Comparison of ENCODE assay signal across 9 mouse cellular contexts in genomic region chr8:70833520-70833919, GRCm38 (mm10). TPM values are rescaled to one million over a fixed set of nuclear protein-coding genes. Genes with fewer than 3 reads are reported as not detected.
DNase-seq lines count a peak whose midpoint lies in the region; ATAC-seq and TF ChIP-seq lines count a peak whose summit lies in the region.
"Had no signal": no experiment of that assay in that cellular context is flagged by ENCODE, and none has a peak within 500 bp of the region (broad histone marks: within the 10 kb centered on the region; RNA-seq: fewer than 3 reads in every experiment).

No protein-coding gene starts in this region.

- peak; percentile 82 for DNase-seq in kidney, adult 2 months
- no peak for DNase-seq in kidney, adult 11 months
- peak; percentile 76 to 88 for DNase-seq in adrenal gland, postnatal 36 days
- peak; percentile 90 for DNase-seq in gastrocnemius, postnatal 14 days
- no peak for DNase-seq in layer of hippocampus, adult 2 months (ENCODE audit: low spot score in 2 of 2)
- no peak for DNase-seq in right cerebral cortex, adult 2 months (ENCODE audit: low spot score in 2 of 2)

- WGBS in kidney, adult 2 months, result 29% methylated on average over 15 of the region's 15 CpGs
- WGBS in small intestine, adult 2 months, result 54% methylated on average over 15 of the region's 15 CpGs

- no peak for TF ChIP-seq POLR2A in kidney, adult 2 months (IDR thresholded peaks at IDR 0.05; ENCODE audit: low read depth, low read length)
- TF ChIP-seq POLR2A in small intestine, adult 2 months (IDR thresholded peaks at IDR 0.05; ENCODE audit: low read depth, low read length), result no peak

- intact Hi-C loops in gastrocnemius, postnatal 14 days (cut with DNase I; ENCODE audit: low total_unique reads), result no loop called here

- H3K4me1 ChIP-seq in kidney, adult 2 months (ENCODE audit: control insufficient read depth, insufficient read depth, low read length), result peaks cover 8% of the 10 kb centered on the region
- peaks cover 8% of the 10 kb centered on the region for H3K4me1 ChIP-seq in small intestine, adult 2 months (ENCODE audit: control insufficient read depth, insufficient read depth, insufficient read length, low read length)

- ATAC-seq in inflammation-experienced regulatory T-cells, adult 6 months, result no peak

- H3K27ac ChIP-seq in kidney, adult 2 months (ENCODE audit: insufficient read depth, low read depth, low read length), result peak overlapping the region; percentile 58
- H3K27ac ChIP-seq in layer of hippocampus, adult 2 months, result peak overlapping the region; percentile 82
- peak overlapping the region; percentile 33; the same call in 1 of the 2 replicates for H3K27ac ChIP-seq in small intestine, adult 2 months (ENCODE audit: insufficient read depth, low read depth, low read length)

- no peaks in the 10 kb centered on the region for H3K27me3 ChIP-seq in kidney, adult 2 months (replicated peaks; ENCODE audit: control insufficient read depth, insufficient read depth, low read length)
- no peaks in the 10 kb centered on the region for H3K27me3 ChIP-seq in small intestine, adult 2 months (ENCODE audit: control insufficient read depth, insufficient read depth, low read length)

- no peak for TF ChIP-seq CTCF in kidney, adult 2 months (conservative IDR thresholded peaks at IDR 0.05; ENCODE audit: insufficient read depth, insufficient read length, low read depth, low read length)
- TF ChIP-seq CTCF in layer of hippocampus, adult 2 months (conservative IDR thresholded peaks at IDR 0.05), result no peak
- TF ChIP-seq CTCF in small intestine, adult 2 months (IDR thresholded peaks at IDR 0.05; ENCODE audit: extremely low read depth, insufficient read length, insufficient replicate concordance, low read depth, low read length), result no peak

- H3K36me3 ChIP-seq in kidney, adult 2 months (ENCODE audit: control insufficient read depth, insufficient read depth, low read length), result no peaks in the 10 kb centered on the region
- H3K36me3 ChIP-seq in small intestine, adult 2 months (ENCODE audit: control insufficient read depth, insufficient read depth, low read length), result peaks cover 9% of the 10 kb centered on the region; the same call in 1 of the 2 replicates

- H3K4me3 ChIP-seq in kidney, adult 2 months (ENCODE audit: insufficient read depth, low read depth, low read length), result no peak overlapping the region
- H3K4me3 ChIP-seq in layer of hippocampus, adult 2 months, result no peak overlapping the region
- no peak overlapping the region for H3K4me3 ChIP-seq in small intestine, adult 2 months (ENCODE audit: low read depth, low read length)

RNA-seq across cellular contexts. Expression of gene Arrdc2, which starts 6.0 kb away (rescaled TPM):
- polyA plus RNA-seq in kidney, adult 2 months (2012; rRNA removed), result 19.8 and 26.2 TPM in 2 replicates
- total RNA-seq in adrenal gland, postnatal 36 days (2021), result 10 to 100 TPM in 1 of 2 experiments, 1 to 10 TPM in 1; 6.9 to 10.5 TPM
- total RNA-seq in gastrocnemius, postnatal 14 days (2021), result 10 to 100 TPM in 1 of 2 experiments, 1 to 10 TPM in 1; 4.8 to 71.3 TPM
- 10 to 100 TPM; 13.8 to 20.9 TPM for total RNA-seq in layer of hippocampus, adult 2 months (2021)
- polyA plus RNA-seq in small intestine, adult 2 months (2012; rRNA removed), result 26.1 and 49.9 TPM in 2 replicates
- 1 to 10 TPM; 1.9 to 7.8 (median 3.7) TPM for polyA plus RNA-seq in inflammation-experienced regulatory T-cells, adult 6 months (2017; shearing (Covaris generic))

RNA-seq across cellular contexts. Expression of gene Il12rb1, which starts 25.3 kb away (rescaled TPM):
- polyA plus RNA-seq in kidney, adult 2 months (2012; rRNA removed), result 0.42 and 0.48 TPM in 2 replicates
- total RNA-seq in adrenal gland, postnatal 36 days (2021), result not detected
- total RNA-seq in gastrocnemius, postnatal 14 days (2021), result under 1 TPM in 1 of 2 experiments, not detected in 1; 0.09 TPM
- total RNA-seq in layer of hippocampus, adult 2 months (2021), result 1 to 10 TPM in 1 of 2 experiments, under 1 TPM in 1; 0.61 to 1.1 TPM
- polyA plus RNA-seq in small intestine, adult 2 months (2012; rRNA removed), result 2.5 and 5.4 TPM in 2 replicates
- 10 to 100 TPM; 13.8 to 38.5 (median 18.3) TPM for polyA plus RNA-seq in inflammation-experienced regulatory T-cells, adult 6 months (2017; shearing (Covaris generic))
- total RNA-seq: gastrocnemius, postnatal 4 days had no signal

RNA-seq across cellular contexts. Expression of gene Mast3, which starts 28.7 kb away (rescaled TPM):
- polyA plus RNA-seq in kidney, adult 2 months (2012; rRNA removed), result 25.3 and 27.4 TPM in 2 replicates
- total RNA-seq in adrenal gland, postnatal 36 days (2021), result 10 to 100 TPM; 16.8 to 19.0 TPM
- total RNA-seq in gastrocnemius, postnatal 14 days (2021), result 1 to 10 TPM; 5.2 to 7.0 TPM
- 100 to 1,000 TPM; 468 to 473 TPM for total RNA-seq in layer of hippocampus, adult 2 months (2021)
- polyA plus RNA-seq in small intestine, adult 2 months (2012; rRNA removed), result 63.9 and 71.9 TPM in 2 replicates
- polyA plus RNA-seq in inflammation-experienced regulatory T-cells, adult 6 months (2017; shearing (Covaris generic)), result 10 to 100 TPM; 14.8 to 20.5 (median 18.4) TPM

RNA-seq across cellular contexts. Expression of gene Kcnn1, which starts 29.5 kb away (rescaled TPM):
- polyA plus RNA-seq in kidney, adult 2 months (2012; rRNA removed), result 9.4 and 11.0 TPM in 2 replicates
- 1 to 10 TPM; 2.3 to 4.0 TPM for total RNA-seq in adrenal gland, postnatal 36 days (2021)
- 1 to 10 TPM; 5.4 to 6.6 TPM for total RNA-seq in gastrocnemius, postnatal 14 days (2021)
- 10 to 100 TPM; 17.4 to 18.3 TPM for total RNA-seq in layer of hippocampus, adult 2 months (2021)
- 0.90 and 2.9 TPM in 2 replicates for polyA plus RNA-seq in small intestine, adult 2 months (2012; rRNA removed)
- polyA plus RNA-seq in inflammation-experienced regulatory T-cells, adult 6 months (2017; shearing (Covaris generic)), result not detected

RNA-seq across cellular contexts. Expression of gene Ccdc124, which starts 40.2 kb away (rescaled TPM):
- polyA plus RNA-seq in kidney, adult 2 months (2012; rRNA removed), result 48.9 and 49.2 TPM in 2 replicates
- total RNA-seq in adrenal gland, postnatal 36 days (2021), result 10 to 100 TPM; 54.7 to 57.2 TPM
- total RNA-seq in gastrocnemius, postnatal 14 days (2021), result 10 to 100 TPM; 50.3 to 50.9 TPM
- 10 to 100 TPM; 82.2 to 88.9 TPM for total RNA-seq in layer of hippocampus, adult 2 months (2021)
- polyA plus RNA-seq in small intestine, adult 2 months (2012; rRNA removed), result 35.9 and 64.7 TPM in 2 replicates
- polyA plus RNA-seq in inflammation-experienced regulatory T-cells, adult 6 months (2017; shearing (Covaris generic)), result 100 to 1,000 TPM in 1 of 3 experiments, 10 to 100 TPM in 2; 54.2 to 120 (median 63.1) TPM

Comparison
In these comparisons a context has a peak if more than half of its experiments do, and no peak if none do; other contexts are left out.
1. DNase-seq: peak in kidney, adult 2 months (single experiment), adrenal gland, postnatal 36 days (2 of 2) and gastrocnemius, postnatal 14 days (single experiment); none in kidney, adult 11 months (single experiment), layer of hippocampus, adult 2 months (0 of 2) and right cerebral cortex, adult 2 months (0 of 2).
2. RNA of gene Mast3, which starts 28.7 kb away (total RNA-seq): 468 to 473 TPM in layer of hippocampus, adult 2 months; 16.8 to 19.0 TPM in adrenal gland, postnatal 36 days and 5.2 to 7.0 TPM in gastrocnemius, postnatal 14 days; every median in the first group is over 10 times any median in the second.
3. Peak in every context shown above with its lines, with median percentiles within 50 percentile points of each other: H3K27ac ChIP-seq.